In genomic region chr13:107100852-107101325, GRCm38 (mm10) we compare ENCODE assay signal across 9 mouse cellular contexts.
DNase-seq lines count a peak whose midpoint lies in the region; ATAC-seq and TF ChIP-seq lines count a peak whose summit lies in the region.
"Had no signal": no experiment of that assay in that cellular context is flagged by ENCODE, and none has a peak within 500 bp of the region (broad histone marks: within the 10 kb centered on the region; RNA-seq: fewer than 3 reads in every experiment).

No protein-coding gene starts in this region.

- TF ChIP-seq POLR2A in heart, adult 2 months (IDR thresholded peaks at IDR 0.05; ENCODE audit: insufficient read depth, low read depth, low read length), result no peak

- no peaks in the 10 kb centered on the region for H3K79me2 ChIP-seq in heart, adult 2 months (replicated peaks; ENCODE audit: control insufficient read depth, insufficient read depth, low read length)

- TF ChIP-seq CTCF in heart, adult 2 months (IDR thresholded peaks at IDR 0.05), result no peak

- no peak for DNase-seq in kidney, postnatal 25 days
- DNase-seq in heart, adult 2 months, result peak; percentile 25 to 28
- peak; percentile 37 for DNase-seq in thymus, postnatal 0 days (ENCODE audit: low spot score)
- DNase-seq in left cerebral cortex, postnatal 36 days (ENCODE audit: low spot score in 2 of 2), result no peak
- DNase-seq in forebrain, embryonic 14.5 days (ENCODE audit: low spot score), result no peak
- no peak for DNase-seq in gastrocnemius, postnatal 4 days (ENCODE audit: low spot score in 2 of 2)

- no peaks in the 10 kb centered on the region for H3K36me3 ChIP-seq in kidney, embryonic 14.5 days (ENCODE audit: control insufficient read depth, insufficient read depth, low read length)
- no peaks in the 10 kb centered on the region for H3K36me3 ChIP-seq in heart, adult 2 months (ENCODE audit: control insufficient read depth, insufficient read depth, low read length)
- H3K36me3 ChIP-seq in lung, embryonic 16.5 days (ENCODE audit: control insufficient read depth, insufficient read depth, low read length), result no peaks in the 10 kb centered on the region
- no peaks in the 10 kb centered on the region for H3K36me3 ChIP-seq in forebrain, embryonic 14.5 days (ENCODE audit: control insufficient read depth, insufficient read depth, low read length)

- H3K4me1 ChIP-seq in kidney, embryonic 14.5 days (ENCODE audit: control insufficient read depth, insufficient read depth, low read length), result no peaks in the 10 kb centered on the region
- H3K4me1 ChIP-seq in heart, adult 2 months (ENCODE audit: control insufficient read depth, insufficient read depth, low read length), result peaks cover 2% of the 10 kb centered on the region; the same call in 1 of the 2 replicates
- H3K4me1 ChIP-seq in lung, embryonic 16.5 days (replicated peaks; ENCODE audit: control insufficient read depth, insufficient read depth, low read length), result no peaks in the 10 kb centered on the region
- H3K4me1 ChIP-seq in forebrain, embryonic 14.5 days (ENCODE audit: control insufficient read depth, insufficient read depth, low read length), result no peaks in the 10 kb centered on the region

- H3K9ac ChIP-seq in kidney, embryonic 14.5 days (ENCODE audit: low read depth, low read length), result no peak overlapping the region
- no peak overlapping the region for H3K9ac ChIP-seq in heart, adult 2 months (ENCODE audit: low read depth, low read length)
- no peak overlapping the region for H3K9ac ChIP-seq in lung, embryonic 16.5 days (ENCODE audit: low read length)
- H3K9ac ChIP-seq in forebrain, embryonic 14.5 days (ENCODE audit: low read length), result no peak overlapping the region

- H3K27ac ChIP-seq in kidney, embryonic 14.5 days (ENCODE audit: low read depth, low read length), result no peak overlapping the region
- H3K27ac ChIP-seq in heart, adult 2 months, result no peak overlapping the region
- H3K27ac ChIP-seq in lung, embryonic 16.5 days (ENCODE audit: low read length), result no peak overlapping the region
- H3K27ac ChIP-seq in forebrain, embryonic 14.5 days (ENCODE audit: low read depth, low read length), result no peak overlapping the region

- no peak overlapping the region for H3K4me3 ChIP-seq in kidney, embryonic 14.5 days (ENCODE audit: low read length)
- peak overlapping the region; percentile 42; the same call in 1 of the 2 replicates for H3K4me3 ChIP-seq in heart, adult 2 months
- no peak overlapping the region for H3K4me3 ChIP-seq in lung, embryonic 16.5 days (ENCODE audit: low read length)
- H3K4me3 ChIP-seq in forebrain, embryonic 14.5 days (ENCODE audit: low read depth, low read length), result no peak overlapping the region

- 75% methylated on average over 6 of the region's 6 CpGs for WGBS in kidney, embryonic 14.5 days
- WGBS in heart, adult 2 months, result 42% methylated on average over 6 of the region's 6 CpGs
- WGBS in lung, embryonic 16.5 days, result 48% methylated on average over 6 of the region's 6 CpGs
- 77% methylated on average over 6 of the region's 6 CpGs for WGBS in forebrain, embryonic 14.5 days

- H3K9me3 ChIP-seq in kidney, embryonic 14.5 days (ENCODE audit: control insufficient read depth, low read length), result no peaks in the 10 kb centered on the region
- no peaks in the 10 kb centered on the region for H3K9me3 ChIP-seq in lung, embryonic 16.5 days (ENCODE audit: control insufficient read depth, low read length)
- no peaks in the 10 kb centered on the region for H3K9me3 ChIP-seq in forebrain, embryonic 14.5 days (replicated peaks; ENCODE audit: control insufficient read depth, low read length)

- peak; percentile 54 for ATAC-seq in kidney, embryonic 14.5 days (ENCODE audit: low FRiP score, low TSS enrichment)
- peak; percentile 39 for ATAC-seq in lung, embryonic 16.5 days (ENCODE audit: low read depth)
- no peak for ATAC-seq in forebrain, embryonic 14.5 days

- no peak overlapping the region for H3K4me2 ChIP-seq in kidney, embryonic 14.5 days (replicated peaks; ENCODE audit: low read depth, low read length)
- no peak overlapping the region for H3K4me2 ChIP-seq in lung, embryonic 16.5 days (ENCODE audit: low read depth, low read length)
- no peak overlapping the region for H3K4me2 ChIP-seq in forebrain, embryonic 14.5 days (ENCODE audit: low read length)

- no peaks in the 10 kb centered on the region for H3K27me3 ChIP-seq in kidney, embryonic 14.5 days (ENCODE audit: control insufficient read depth, insufficient read depth, low read length)
- no peaks in the 10 kb centered on the region for H3K27me3 ChIP-seq in heart, adult 2 months (ENCODE audit: control insufficient read depth, insufficient read depth, low read length)
- H3K27me3 ChIP-seq in lung, embryonic 16.5 days (ENCODE audit: control insufficient read depth, insufficient read depth, low read depth, low read length), result no peaks in the 10 kb centered on the region
- H3K27me3 ChIP-seq in forebrain, embryonic 14.5 days (replicated peaks; ENCODE audit: control insufficient read depth, insufficient read depth, low read length), result no peaks in the 10 kb centered on the region
- H3K27me3 ChIP-seq: Patski had no signal

- TF ChIP-seq EP300 in heart, adult 2 months (IDR thresholded peaks at IDR 0.05; ENCODE audit: insufficient read depth, low read depth, low read length), result no peak

- intact Hi-C loops in heart, adult 2 months (cut with DNase I), result loop anchor here (5.0 kb wide), 2 partner anchors 109 to 154 kb away; partner anchors contain the start of gene Dimt1
- intact Hi-C loops in left cerebral cortex, postnatal 36 days (cut with DNase I), result loop anchor here (5.0 to 10.0 kb wide), 3 partner anchors 79 to 944 kb away; partner anchors contain the start of genes Kif2a and Smim15

Comparison
In these comparisons a context has a peak if more than half of its experiments do, and no peak if none do; other contexts are left out.
1. DNase-seq: peak in heart, adult 2 months (2 of 2) and thymus, postnatal 0 days (single experiment); none in kidney, postnatal 25 days (0 of 2), left cerebral cortex, postnatal 36 days (0 of 2), forebrain, embryonic 14.5 days (single experiment) and gastrocnemius, postnatal 4 days (0 of 2).